Mouse (Mus musculus) lung, embryonic 14.5 days (tissue): ENCODE measurements at regions not wholly inside any gene's neighbourhood (a gene's known extent, or its start where the extent isn't known, plus 50 kb on each side); places are given as distances from the start of the nearest gene placed in this dataset.
A peak's percentile ranks its signal among the peaks of the same experiment; 100 is the strongest.

ENCODE experiments used
- ATAC-seq: fragments of 200-750 bp; cut with Nextera tagmentation; 2 replicates; pipeline ENCODE4 v1.8.0; 2017; ENCODE audit warnings: mild to moderate bottlenecking, moderate TSS enrichment, moderate library complexity; ENCODE audit not compliant: insufficient read depth
- DNase-seq: peaks from one replicate; pipeline ENCODE4 v3.0.0-alpha.2; 2015
- H3K27ac ChIP-seq: fragments of 300-500 bp; sonication (generic); 2 replicates; pipeline ENCODE4 v1.5.1; 2014; ENCODE audit warnings: low read depth, mild to moderate bottlenecking, moderate library complexity
- H3K27me3 ChIP-seq: fragments of 300-500 bp; sonication (generic); 2 replicates; pipeline ENCODE4 v1.6.1; 2014; ENCODE audit warnings: low read length, control low read depth; ENCODE audit not compliant: insufficient read depth
- H3K36me3 ChIP-seq: fragments of 300-500 bp; sonication (generic); 2 replicates; pipeline ENCODE4 v1.6.1; 2014; ENCODE audit warnings: control low read depth; ENCODE audit not compliant: insufficient read depth
- H3K4me1 ChIP-seq: fragments of 300-500 bp; sonication (generic); 2 replicates; pipeline ENCODE4 v1.6.1; 2014; ENCODE audit warnings: antibody characterized with exemption, control low read depth; ENCODE audit not compliant: insufficient read depth
- H3K4me2 ChIP-seq: fragments of 300-500 bp; sonication (generic); 2 replicates; pipeline ENCODE4 v1.6.1; 2014; ENCODE audit warnings: mild to moderate bottlenecking
- H3K4me3 ChIP-seq: fragments of 300-500 bp; sonication (generic); 2 replicates; pipeline ENCODE4 v1.5.1; 2014; ENCODE audit warnings: low read depth, low read length
- H3K9ac ChIP-seq: fragments of 300-500 bp; sonication (generic); 2 replicates; pipeline ENCODE4 v1.6.1; 2014
- H3K9me3 ChIP-seq: fragments of 300-500 bp; sonication (generic); 2 replicates; pipeline ENCODE4 v1.6.1; 2016; ENCODE audit warnings: low read depth, low read length, control low read depth
- CTCF ChIP-seq: IDR thresholded peaks from 2 replicates; pipeline ENCODE4 v1.5.1; 2016; ENCODE audit warnings: antibody characterized with exemption, low read depth
- WGBS: fragments of 180-500 bp; shearing (Covaris S2); extraction: QIAGEN DNeasy Blood & Tissue Kit; methylation state at CpG from one replicate; pipeline ENCODE4 v1.1.7; 2014; 5-methylcytosine and 5-hydroxymethylcytosine counted together

- TF ChIP-seq CTCF, result no peak
- no peaks in the 10 kb centered on the region for H3K4me1 ChIP-seq
- H3K27me3 ChIP-seq, result no peaks in the 10 kb centered on the region
- WGBS, result 64% methylated on average over 9 of the region's 9 CpGs
- no peaks in the 10 kb centered on the region for H3K36me3 ChIP-seq
- ATAC-seq (no peak), DNase-seq (no peak)
- H3K9ac ChIP-seq, result no peak overlapping the region
- H3K4me2 ChIP-seq, result no peak overlapping the region
- H3K27ac ChIP-seq, result no peak overlapping the region
- no peak overlapping the region for H3K4me3 ChIP-seq
- no peaks in the 10 kb centered on the region for H3K9me3 ChIP-seq
These were observed 2429.9 kb upstream of the 5930422O12Rik start for GRCm38 (mm10) chr8:30998657-30999056.

GRCm38 (mm10) chr8:31000120-31000519, 2428.4 kb upstream of the 5930422O12Rik start:
- Histone ChIP-seq H3K27ac (no peak overlapping the region), H3K27me3 (no peaks in the 10 kb centered on the region), H3K9me3 (no peaks in the 10 kb centered on the region), H3K4me1 (no peaks in the 10 kb centered on the region), H3K36me3 (no peaks in the 10 kb centered on the region), H3K4me3 (no peak overlapping the region), H3K4me2 (no peak overlapping the region), H3K9ac (no peak overlapping the region)
- no peak for DNase-seq
- WGBS, result 79% methylated on average over 6 of the region's 6 CpGs
- no peak for TF ChIP-seq CTCF
- no peak for ATAC-seq

DNA sequence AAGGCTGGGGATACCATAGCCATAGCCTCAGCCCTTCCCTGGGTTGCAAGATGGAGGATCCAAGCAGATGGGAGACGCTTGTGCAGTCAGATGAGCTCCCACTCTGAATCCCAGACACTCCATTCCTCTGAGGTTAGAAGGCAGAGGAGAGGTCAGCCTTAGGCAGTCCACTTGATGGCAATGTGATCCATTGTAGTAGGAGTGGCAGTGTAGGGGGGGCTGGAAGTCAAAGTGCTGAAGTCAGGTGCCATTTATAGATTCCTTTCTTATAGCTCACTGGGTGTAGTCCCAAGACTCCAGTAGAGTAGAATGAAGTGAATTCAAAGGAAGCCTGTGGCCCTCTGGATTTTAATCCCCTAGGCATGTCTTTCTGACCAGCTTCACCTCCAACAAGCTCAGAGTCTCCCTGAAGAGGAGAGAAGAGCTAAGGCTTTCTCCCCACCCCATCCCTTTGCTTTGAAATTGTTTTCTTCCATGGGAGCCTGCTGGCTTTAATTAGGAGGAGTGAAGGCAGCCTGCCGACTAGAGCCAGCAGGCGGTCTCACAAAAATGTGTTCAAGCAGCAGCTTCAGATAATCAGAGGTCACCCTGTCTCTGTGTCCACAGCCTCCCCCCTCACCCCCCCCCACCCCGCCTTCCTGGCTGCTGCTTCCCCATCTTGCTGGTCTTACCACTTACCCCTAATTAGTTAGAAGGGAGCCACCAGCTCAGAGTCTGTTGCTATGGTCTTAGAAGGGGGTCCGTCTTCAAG, 2426.4 kb upstream of the 5930422O12Rik start:
- ATAC-seq (no peak), DNase-seq (peak; percentile 3)
- Histone ChIP-seq H3K27ac (no peak overlapping the region), H3K36me3 (no peaks in the 10 kb centered on the region), H3K4me1 (no peaks in the 10 kb centered on the region), H3K9ac (no peak overlapping the region), H3K27me3 (no peaks in the 10 kb centered on the region), H3K4me2 (no peak overlapping the region), H3K4me3 (no peak overlapping the region), H3K9me3 (no peaks in the 10 kb centered on the region)
- WGBS, result 30% methylated on average over 5 of the region's 5 CpGs
- TF ChIP-seq CTCF, result no peak

DNA sequence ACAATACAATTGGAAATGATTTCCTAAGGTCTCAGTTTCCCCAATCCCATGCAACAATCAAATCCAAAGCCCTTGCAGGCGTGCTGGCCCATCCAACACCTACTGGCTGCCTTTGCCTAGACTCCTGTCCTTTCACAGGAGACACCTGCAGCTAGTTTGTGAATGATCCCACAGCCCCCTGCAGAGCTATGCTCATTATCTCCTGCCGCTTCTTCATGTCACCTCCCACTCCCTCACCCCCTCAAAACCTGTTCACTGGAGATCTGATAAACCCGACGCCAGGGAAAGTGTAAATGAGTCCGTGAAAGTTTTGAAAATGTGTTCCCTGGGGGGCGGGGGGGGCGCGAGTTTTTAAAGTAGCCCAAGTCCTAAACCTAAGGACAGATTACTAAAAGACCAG, 2420.2 kb upstream of the 5930422O12Rik start:
- H3K27ac ChIP-seq, result no peak overlapping the region
- H3K27me3 ChIP-seq, result no peaks in the 10 kb centered on the region
- WGBS, result 52% methylated on average over 8 of the region's 8 CpGs
- H3K36me3 ChIP-seq, result no peaks in the 10 kb centered on the region
- no peak for ATAC-seq
- no peaks in the 10 kb centered on the region for H3K4me1 ChIP-seq
- H3K4me2 ChIP-seq, result no peak overlapping the region
- no peak overlapping the region for H3K9ac ChIP-seq
- DNase-seq, result no peak
- no peaks in the 10 kb centered on the region for H3K9me3 ChIP-seq
- H3K4me3 ChIP-seq, result no peak overlapping the region
- no peak for TF ChIP-seq CTCF

GRCm38 (mm10) chr8:31012068-31012467, 2416.4 kb upstream of the 5930422O12Rik start:
- H3K4me1 ChIP-seq, result no peaks in the 10 kb centered on the region
- DNase-seq (no peak), ATAC-seq (no peak)
- no peak overlapping the region for H3K9ac ChIP-seq
- no peak overlapping the region for H3K4me3 ChIP-seq
- WGBS, result 78% methylated on average over 11 of the region's 11 CpGs
- no peak overlapping the region for H3K4me2 ChIP-seq
- no peak for TF ChIP-seq CTCF
- H3K27me3 ChIP-seq, result no peaks in the 10 kb centered on the region
- H3K9me3 ChIP-seq, result no peaks in the 10 kb centered on the region
- H3K27ac ChIP-seq, result no peak overlapping the region
- no peaks in the 10 kb centered on the region for H3K36me3 ChIP-seq

- H3K27me3 ChIP-seq, result no peaks in the 10 kb centered on the region
- H3K9ac ChIP-seq, result peak overlapping the region; percentile 4
- peak; percentile 88 for TF ChIP-seq CTCF
- H3K36me3 ChIP-seq, result no peaks in the 10 kb centered on the region
- DNase-seq (peak; percentile 85), ATAC-seq (peak; percentile 94)
- peak overlapping the region; percentile 73 for H3K4me2 ChIP-seq
- no peaks in the 10 kb centered on the region for H3K4me1 ChIP-seq
- peak overlapping the region; percentile 41 for H3K4me3 ChIP-seq
- no peaks in the 10 kb centered on the region for H3K9me3 ChIP-seq
- H3K27ac ChIP-seq, result no peak overlapping the region
- WGBS, result 8% methylated on average over 24 of the region's 24 CpGs
These were observed 2396.6 kb upstream of the 5930422O12Rik start for GRCm38 (mm10) chr8:31031721-31032591.

GRCm38 (mm10) chr8:31033281-31033680, 2395.2 kb upstream of the 5930422O12Rik start:
- peak overlapping the region; percentile 41 for H3K4me3 ChIP-seq
- DNase-seq, result peak; percentile 95
- peak overlapping the region; percentile 42; the same call in 1 of the 2 replicates for H3K9ac ChIP-seq
- WGBS, result 2% methylated on average over 13 of the region's 13 CpGs
- peak; percentile 48; the same call in 1 of the 2 replicates for ATAC-seq
- H3K27ac ChIP-seq, result no peak overlapping the region
- no peaks in the 10 kb centered on the region for H3K36me3 ChIP-seq
- TF ChIP-seq CTCF, result peak; percentile 97
- H3K4me1 ChIP-seq, result no peaks in the 10 kb centered on the region
- peak overlapping the region; percentile 73 for H3K4me2 ChIP-seq
- H3K27me3 ChIP-seq, result no peaks in the 10 kb centered on the region
- no peaks in the 10 kb centered on the region for H3K9me3 ChIP-seq
